Mouse (Mus musculus): ENCODE measurements around the gene Ago1. TPM values are rescaled to one million over a fixed set of nuclear protein-coding genes. Genes with fewer than 3 reads are reported as not detected.
A peak's percentile ranks its signal among the peaks of the same experiment; 100 is the strongest.

The Ago1 gene
- total RNA-seq, 2 experiments from 2014 or later: 62.4 to 65.3 TPM

- intact Hi-C loops (cut with DNase I): no loop called here
- DNase-seq (ENCODE audit: extremely low spot score in 1 of 2, low spot score in 2 of 2): no peak
These were observed 13.1 kb upstream of the Ago1 start for GRCm38 (mm10) chr4:126481461-126481860.

DNA sequence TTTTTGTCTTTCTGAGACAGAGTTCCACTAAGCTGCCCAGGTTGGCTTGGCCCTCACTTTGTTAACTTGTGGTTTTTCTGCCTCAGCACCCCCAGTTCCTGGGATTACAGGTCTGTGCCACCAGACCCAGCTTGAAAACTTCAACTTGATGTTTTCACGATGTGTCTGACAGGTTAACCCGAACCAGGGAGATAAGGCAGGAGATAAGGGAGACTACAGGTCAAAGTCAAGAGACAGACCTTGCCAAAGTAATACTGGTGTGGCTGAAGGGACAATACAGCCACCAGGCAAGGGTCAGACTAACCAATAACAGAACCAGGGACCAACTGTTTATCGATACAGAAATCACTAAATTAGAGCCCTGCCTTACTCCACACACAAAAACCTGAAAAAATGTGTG lies 11.9 kb upstream of the Ago1 start:
- intact Hi-C loops (cut with DNase I): no loop called here
- no peak for DNase-seq (ENCODE audit: extremely low spot score in 1 of 2, low spot score in 2 of 2)

- intact Hi-C loops (cut with DNase I): no loop called here
These were observed 4.6 kb upstream of the Ago1 start for GRCm38 (mm10) chr4:126473031-126473430.

GRCm38 (mm10) chr4:126469334-126469733 lies 951 bp upstream of the Ago1 start:
- intact Hi-C loops (cut with DNase I): no loop called here
- no peak for DNase-seq (ENCODE audit: extremely low spot score in 1 of 2, low spot score in 2 of 2)

More at GRCm38 (mm10) chr4:126473031-126473430, 4.6 kb upstream of the Ago1 start:
- no peak for DNase-seq (ENCODE audit: extremely low spot score in 1 of 2, low spot score in 2 of 2)

- intact Hi-C loops (cut with DNase I): no loop called here
- DNase-seq (ENCODE audit: extremely low spot score in 1 of 2, low spot score in 2 of 2): no peak
These were observed 542 bp upstream of the Ago1 start for GRCm38 (mm10) chr4:126468925-126469324.

GRCm38 (mm10) chr4:126467721-126468284 lies 580 bp downstream of the Ago1 start:
- DNase-seq (ENCODE audit: extremely low spot score in 1 of 2, low spot score in 2 of 2): peak; percentile 45 to 84
- intact Hi-C loops (cut with DNase I): no loop called here

GRCm38 (mm10) chr4:126466251-126466750 lies 2.1 kb downstream of the Ago1 start:
- intact Hi-C loops (cut with DNase I): no loop called here
- no peak for DNase-seq (ENCODE audit: extremely low spot score in 1 of 2, low spot score in 2 of 2)

- intact Hi-C loops (cut with DNase I): no loop called here
These were observed 2.5 kb downstream of the Ago1 start for GRCm38 (mm10) chr4:126465843-126466242.

DNA sequence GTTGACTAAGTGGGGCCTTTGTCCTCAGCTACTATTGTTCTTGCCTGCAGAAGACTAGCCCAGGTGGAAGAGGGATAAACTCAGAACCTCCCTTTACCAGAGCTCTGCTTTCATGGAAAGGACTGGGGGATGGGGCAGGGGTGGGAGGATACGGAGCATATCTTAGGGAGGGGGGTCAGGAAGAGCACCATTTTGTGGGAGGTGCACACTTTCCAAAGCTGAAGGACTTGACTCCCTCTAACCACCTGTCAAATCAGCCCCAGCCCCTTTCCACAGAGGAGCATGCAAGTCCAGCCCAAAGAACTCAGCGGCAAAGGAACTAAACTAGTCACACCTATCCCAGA lies 3.5 kb downstream of the Ago1 start:
- DNase-seq (ENCODE audit: extremely low spot score in 1 of 2, low spot score in 2 of 2): no peak
- intact Hi-C loops (cut with DNase I): no loop called here

More at GRCm38 (mm10) chr4:126465843-126466242, 2.5 kb downstream of the Ago1 start:
- DNase-seq (ENCODE audit: extremely low spot score in 1 of 2, low spot score in 2 of 2): peak in 1 of 2 experiments; percentile 72

GRCm38 (mm10) chr4:126464189-126464891 lies 4.0 kb downstream of the Ago1 start:
- intact Hi-C loops (cut with DNase I): no loop called here
- no peak for DNase-seq (ENCODE audit: extremely low spot score in 1 of 2, low spot score in 2 of 2)

DNA sequence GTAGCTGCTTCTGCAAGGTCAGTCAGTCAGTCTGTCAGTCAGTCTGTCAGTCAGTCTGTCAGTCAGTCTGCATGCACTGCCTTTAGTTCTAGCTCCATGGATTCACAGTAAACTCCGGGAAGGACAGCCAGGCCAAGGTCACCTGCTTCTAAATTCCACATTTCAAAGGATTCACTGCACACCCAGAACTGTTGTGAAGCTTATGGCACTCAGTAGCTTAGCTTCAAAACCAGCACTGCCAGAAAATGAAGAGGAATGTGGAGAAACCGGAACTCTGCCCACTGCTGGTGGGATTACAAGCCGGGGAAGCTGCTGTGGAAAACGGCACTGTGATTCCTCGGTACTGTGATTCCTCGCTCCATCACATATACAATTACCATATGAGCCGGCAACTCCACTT lies 12.9 kb downstream of the Ago1 start:
- intact Hi-C loops (cut with DNase I): no loop called here

DNA sequence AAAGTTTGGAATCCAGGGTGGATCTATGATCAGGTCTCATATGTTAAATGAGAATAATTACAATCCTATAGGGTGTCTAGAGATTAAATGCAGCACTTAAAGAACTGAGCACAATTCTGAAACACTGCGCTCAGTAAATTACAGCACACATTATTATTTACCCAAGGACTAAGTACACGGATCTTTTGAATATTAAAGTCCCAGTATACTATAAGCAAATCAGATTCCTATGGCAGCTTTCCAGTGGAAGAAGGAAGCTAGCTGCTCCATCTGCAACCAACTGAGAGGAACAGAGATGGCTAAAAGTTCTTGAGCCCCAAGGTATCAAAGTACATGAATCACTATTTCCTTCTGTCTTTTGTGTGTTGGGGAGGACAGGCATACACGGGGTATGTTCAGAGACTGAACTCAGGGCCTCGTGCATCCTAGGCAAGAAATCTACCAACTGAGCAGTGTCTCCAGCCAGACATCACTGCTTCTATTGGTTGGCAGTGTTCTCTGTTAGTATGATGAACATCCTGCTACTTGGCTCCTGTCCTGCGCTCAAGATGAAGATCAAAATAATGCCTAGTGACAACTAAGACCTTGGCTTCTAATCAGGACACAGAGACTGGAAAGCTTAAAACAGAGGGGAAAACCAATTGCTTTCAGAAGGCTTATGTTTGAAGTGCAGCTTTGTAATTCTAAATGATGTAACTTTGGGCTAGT lies 13.7 kb downstream of the Ago1 start:
- no peak for DNase-seq (ENCODE audit: extremely low spot score in 1 of 2, low spot score in 2 of 2)
- intact Hi-C loops (cut with DNase I): no loop called here

More for the DNA sequence above, 12.9 kb downstream of the Ago1 start:
- DNase-seq (ENCODE audit: extremely low spot score in 1 of 2, low spot score in 2 of 2): no peak

DNA sequence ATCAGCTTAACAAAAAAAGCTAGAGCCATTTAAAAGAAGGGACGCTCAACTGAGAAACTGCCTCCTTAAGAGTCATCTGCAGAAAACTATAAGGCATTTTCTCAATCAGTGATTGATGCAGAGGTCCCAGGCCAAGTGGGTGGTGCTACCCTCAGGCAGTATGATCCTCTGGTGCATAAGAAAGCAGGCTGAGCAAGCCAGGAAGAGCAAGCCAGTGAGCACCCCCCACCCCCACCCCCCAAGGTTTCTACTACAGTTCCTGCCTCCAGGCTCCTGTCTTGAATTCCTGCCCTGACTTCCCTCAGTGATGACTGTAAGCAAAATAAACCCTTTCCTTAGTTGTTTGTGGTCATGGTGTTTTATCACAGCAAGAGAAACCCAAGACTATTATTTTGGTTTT lies 18.1 kb downstream of the Ago1 start:
- no peak for DNase-seq (ENCODE audit: extremely low spot score in 1 of 2, low spot score in 2 of 2)
- intact Hi-C loops (cut with DNase I): no loop called here

- intact Hi-C loops (cut with DNase I): no loop called here
- no peak for DNase-seq (ENCODE audit: extremely low spot score in 1 of 2, low spot score in 2 of 2)
These were observed 21.3 kb downstream of the Ago1 start for GRCm38 (mm10) chr4:126447126-126447525.

- intact Hi-C loops (cut with DNase I): no loop called here
- DNase-seq (ENCODE audit: extremely low spot score in 1 of 2, low spot score in 2 of 2): no peak
These were observed 23.9 kb downstream of the Ago1 start for GRCm38 (mm10) chr4:126444528-126444927.

DNA sequence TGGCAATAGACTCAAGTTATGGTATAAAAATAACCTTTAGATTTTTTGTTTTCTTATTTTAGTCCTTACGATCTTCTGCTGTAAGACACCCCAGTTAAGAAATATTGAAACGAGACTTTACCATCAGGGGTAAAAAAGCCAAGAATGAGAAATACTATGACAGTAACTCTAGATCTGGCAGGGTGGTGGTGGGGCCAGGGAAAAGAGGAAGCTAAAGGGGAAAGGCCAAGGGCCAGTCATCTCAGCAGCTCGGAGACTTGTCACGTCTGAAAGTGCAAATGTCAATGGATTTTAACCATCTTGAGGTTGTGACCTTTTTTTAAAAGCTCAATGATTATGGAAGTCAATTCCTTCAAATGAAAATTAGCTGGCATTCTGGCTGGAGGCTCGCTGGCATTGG lies 30.1 kb downstream of the Ago1 start:
- intact Hi-C loops (cut with DNase I): no loop called here
- no peak for DNase-seq (ENCODE audit: extremely low spot score in 1 of 2, low spot score in 2 of 2)

GRCm38 (mm10) chr4:126436268-126436667 lies 32.1 kb downstream of the Ago1 start:
- DNase-seq (ENCODE audit: extremely low spot score in 1 of 2, low spot score in 2 of 2): peak; percentile 14 to 53

DNA sequence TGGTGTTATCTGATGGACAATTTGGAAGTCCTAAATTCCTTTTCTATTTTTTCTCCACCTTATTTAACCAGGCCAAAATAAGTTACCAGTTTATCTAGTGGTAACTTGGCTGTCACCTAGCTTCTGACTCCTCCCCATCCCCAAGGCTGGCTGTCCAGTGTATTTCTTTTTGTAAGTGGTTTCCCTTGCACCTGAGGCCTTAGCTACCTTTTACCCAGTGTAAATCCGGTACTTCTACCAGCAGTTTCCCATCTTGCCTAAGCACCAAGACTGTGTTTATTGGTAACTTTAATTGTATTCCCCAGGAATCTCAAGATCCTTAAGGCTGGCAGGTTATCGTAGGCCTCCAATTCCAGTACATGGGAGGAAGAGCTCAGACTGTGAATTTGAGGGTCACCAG lies 34.3 kb downstream of the Ago1 start:
- intact Hi-C loops (cut with DNase I): no loop called here
- no peak for DNase-seq (ENCODE audit: extremely low spot score in 1 of 2, low spot score in 2 of 2)

More at GRCm38 (mm10) chr4:126436268-126436667, 32.1 kb downstream of the Ago1 start:
- intact Hi-C loops (cut with DNase I): no loop called here

- no peak for DNase-seq (ENCODE audit: extremely low spot score in 1 of 2, low spot score in 2 of 2)
- intact Hi-C loops (cut with DNase I): no loop called here
These were observed 35.2 kb downstream of the Ago1 start for GRCm38 (mm10) chr4:126433175-126433574.

DNA sequence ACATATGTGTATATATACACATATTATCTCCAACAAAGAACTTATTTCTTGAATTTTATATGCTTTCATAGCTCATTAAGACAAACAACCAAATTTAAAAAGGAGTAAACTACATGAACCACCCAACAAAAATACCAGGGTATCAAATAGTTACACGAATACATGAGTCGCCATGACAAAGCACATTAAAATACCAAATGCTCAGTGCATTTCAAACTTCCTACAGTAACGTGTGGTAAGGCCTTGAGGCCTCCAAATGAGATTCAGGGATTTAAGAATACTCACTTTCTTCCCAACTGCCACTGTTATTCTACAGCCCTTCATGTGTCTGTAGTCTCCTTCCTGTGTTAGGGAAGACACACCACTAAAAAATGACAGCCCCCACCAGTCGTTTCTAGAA lies 36.6 kb downstream of the Ago1 start:
- no peak for DNase-seq (ENCODE audit: extremely low spot score in 1 of 2, low spot score in 2 of 2)
- intact Hi-C loops (cut with DNase I): no loop called here

Measured in left cerebral cortex, postnatal 10 days (tissue).